Mouse (Mus musculus): Measurements from ENCODE around the gene Itfg1. TPM values are rescaled to one million over a fixed set of nuclear protein-coding genes. Genes with fewer than 3 reads are reported as not detected.

The Itfg1 gene
- polyA plus RNA-seq, 1 experiment from 2014 or later, result 126 TPM

GRCm38 (mm10) chr8:85716696-85717095 lies 124.0 kb downstream of the Itfg1 start:
- Histone ChIP-seq H3K4me3 (no peak overlapping the region), H3K4me2 (replicated peaks) (no peak overlapping the region), H3K4me1 (no peaks in the 10 kb centered on the region), H3K27ac (no peak overlapping the region), H3K27me3 (no peaks in the 10 kb centered on the region), H3K9ac (no peak overlapping the region), H3K9me3 (replicated peaks) (no peaks in the 10 kb centered on the region), H3K36me3 (peaks cover 16% of the 10 kb centered on the region)
- ATAC-seq (ENCODE audit: low FRiP score), result no peak
- 95% methylated on average over 4 of the region's 4 CpGs for WGBS

GRCm38 (mm10) chr8:85706988-85707387 lies 133.7 kb downstream of the Itfg1 start:
- Histone ChIP-seq H3K9ac (no peak overlapping the region), H3K4me1 (no peaks in the 10 kb centered on the region), H3K36me3 (no peaks in the 10 kb centered on the region), H3K27ac (no peak overlapping the region), H3K4me3 (no peak overlapping the region), H3K4me2 (replicated peaks) (no peak overlapping the region), H3K9me3 (replicated peaks) (no peaks in the 10 kb centered on the region), H3K27me3 (no peaks in the 10 kb centered on the region)
- no peak for ATAC-seq (ENCODE audit: low FRiP score)
- WGBS, result 71% methylated on average over 2 of the region's 2 CpGs

GRCm38 (mm10) chr8:85700751-85701351 lies 139.9 kb downstream of the Itfg1 start, which contains the start of gene Neto2:
Gene Neto2, minus strand, starts transcription at chr8:85700924.
- no peaks in the 10 kb centered on the region for H3K36me3 ChIP-seq
- ATAC-seq (ENCODE audit: low FRiP score), result peak; percentile 93
- WGBS, result 7% methylated on average over 34 of the region's 65 CpGs
- H3K4me1 ChIP-seq, result peaks cover 7% of the 10 kb centered on the region; the same call in 1 of the 2 replicates
- no peaks in the 10 kb centered on the region for H3K9me3 ChIP-seq (replicated peaks)
- H3K4me2 ChIP-seq (replicated peaks), result peak within 1 kb of the TSS; percentile 61
- H3K27me3 ChIP-seq, result peaks cover 3% of the 10 kb centered on the region; the same call in 1 of the 2 replicates
- H3K4me3 ChIP-seq, result peak within 1 kb of the TSS; percentile 75
- H3K9ac ChIP-seq, result peak within 1 kb of the TSS; percentile 89
- peak within 1 kb of the TSS; percentile 96 for H3K27ac ChIP-seq

- H3K4me3 ChIP-seq, result peak overlapping the region; percentile 75
- peaks cover 3% of the 10 kb centered on the region; the same call in 1 of the 2 replicates for H3K27me3 ChIP-seq
- ATAC-seq (ENCODE audit: low FRiP score), result peak; percentile 97
- H3K4me2 ChIP-seq (replicated peaks), result peak overlapping the region; percentile 61
- no peaks in the 10 kb centered on the region for H3K9me3 ChIP-seq (replicated peaks)
- H3K9ac ChIP-seq, result peak overlapping the region; percentile 89
- H3K36me3 ChIP-seq, result no peaks in the 10 kb centered on the region
- peak overlapping the region; percentile 96 for H3K27ac ChIP-seq
- H3K4me1 ChIP-seq, result peaks cover 7% of the 10 kb centered on the region; the same call in 1 of the 2 replicates
- WGBS, result under 1% methylated on average over 70 of the region's 84 CpGs
These were observed 140.5 kb downstream of the Itfg1 start for GRCm38 (mm10) chr8:85700101-85700750.

- Histone ChIP-seq H3K9ac (no peak overlapping the region), H3K27ac (no peak overlapping the region), H3K4me2 (replicated peaks) (peak overlapping the region; percentile 50), H3K9me3 (replicated peaks) (no peaks in the 10 kb centered on the region), H3K27me3 (peaks cover 3% of the 10 kb centered on the region; the same call in 1 of the 2 replicates), H3K4me1 (peaks cover 7% of the 10 kb centered on the region; the same call in 1 of the 2 replicates), H3K4me3 (0 out of 2 replicates have a peak overlapping the region, but pooled peaks have one; percentile 20), H3K36me3 (no peaks in the 10 kb centered on the region)
- WGBS, result 1% methylated on average over 6 of the region's 6 CpGs
- ATAC-seq (ENCODE audit: low FRiP score), result peak; percentile 24
These were observed 141.7 kb downstream of the Itfg1 start for GRCm38 (mm10) chr8:85699051-85699450.

Small RNA genes lying within 50 kb of the gene (microRNA-seq; reads per million reads assigned to microRNA genes)
- not detected for gene Mir8109

Other genes with a start within 250 kb of the Itfg1 start
- gene Neto2, start 140.0 kb downstream of the Itfg1 start, polyA plus RNA-seq (2016; fragmentation: Nextera tagmentation; extraction: Ambion mirVana), result 43.0 and 47.6 TPM in 2 replicates
- 44.5 and 55.3 TPM in 2 replicates for gene Phkb, start within 50 bp of the Itfg1 start, polyA plus RNA-seq (2016; fragmentation: Nextera tagmentation; extraction: Ambion mirVana)

All from hindbrain, embryonic 12.5 days (tissue).